Mouse (Mus musculus): ENCODE results near the gene Ush2a.

Gene Ush2a

GRCm38 (mm10) chr1:188763761-188764160, 501.9 kb downstream of the Ush2a start:
- in situ Hi-C loops (cut with MboI, MseI), result no loop called here

GRCm38 (mm10) chr1:188770828-188771227, 509.0 kb downstream of the Ush2a start:
- in situ Hi-C loops (cut with MboI, MseI), result no loop called here

- in situ Hi-C loops (cut with MboI, MseI), result no loop called here
These were observed 510.9 kb downstream of the Ush2a start for GRCm38 (mm10) chr1:188772516-188773229.

GRCm38 (mm10) chr1:188773631-188774030, 511.8 kb downstream of the Ush2a start:
- in situ Hi-C loops (cut with MboI, MseI), result no loop called here

GRCm38 (mm10) chr1:188777556-188778161, 515.8 kb downstream of the Ush2a start:
- in situ Hi-C loops (cut with MboI, MseI), result no loop called here

GRCm38 (mm10) chr1:188785056-188785455, 523.2 kb downstream of the Ush2a start:
- in situ Hi-C loops (cut with MboI, MseI), result no loop called here

- in situ Hi-C loops (cut with MboI, MseI), result no loop called here
These were observed 543.2 kb downstream of the Ush2a start for GRCm38 (mm10) chr1:188805069-188805468.

GRCm38 (mm10) chr1:188805852-188806251, 544.0 kb downstream of the Ush2a start:
- in situ Hi-C loops (cut with MboI, MseI), result no loop called here

- in situ Hi-C loops (cut with MboI, MseI), result no loop called here
These were observed 548.8 kb downstream of the Ush2a start for GRCm38 (mm10) chr1:188810631-188811030.

- in situ Hi-C loops (cut with MboI, MseI), result no loop called here
These were observed 553.2 kb downstream of the Ush2a start for GRCm38 (mm10) chr1:188815072-188815471.

GRCm38 (mm10) chr1:188824195-188824594, 562.4 kb downstream of the Ush2a start:
- in situ Hi-C loops (cut with MboI, MseI), result no loop called here

- in situ Hi-C loops (cut with MboI, MseI), result no loop called here
These were observed 563.2 kb downstream of the Ush2a start for GRCm38 (mm10) chr1:188824878-188825532.

GRCm38 (mm10) chr1:188830527-188831407, 568.9 kb downstream of the Ush2a start:
- in situ Hi-C loops (cut with MboI, MseI), result no loop called here

- in situ Hi-C loops (cut with MboI, MseI), result no loop called here
These were observed 572.1 kb downstream of the Ush2a start for GRCm38 (mm10) chr1:188833906-188834305.

GRCm38 (mm10) chr1:188834770-188835169, 572.9 kb downstream of the Ush2a start:
- in situ Hi-C loops (cut with MboI, MseI), result no loop called here

GRCm38 (mm10) chr1:188837613-188838295, 575.9 kb downstream of the Ush2a start:
- in situ Hi-C loops (cut with MboI, MseI), result no loop called here

- in situ Hi-C loops (cut with MboI, MseI), result no loop called here
These were observed 585.4 kb downstream of the Ush2a start for GRCm38 (mm10) chr1:188847242-188847641.

GRCm38 (mm10) chr1:188852776-188853175, 591.0 kb downstream of the Ush2a start:
- in situ Hi-C loops (cut with MboI, MseI), result no loop called here

GRCm38 (mm10) chr1:188854240-188854639, 592.4 kb downstream of the Ush2a start:
- in situ Hi-C loops (cut with MboI, MseI), result no loop called here

GRCm38 (mm10) chr1:188855034-188855433, 593.2 kb downstream of the Ush2a start:
- in situ Hi-C loops (cut with MboI, MseI), result no loop called here

GRCm38 (mm10) chr1:188859718-188860117, 597.9 kb downstream of the Ush2a start:
- in situ Hi-C loops (cut with MboI, MseI), result no loop called here

Measured in T-helper 1 cell (primary cell).